Mouse (Mus musculus): ENCODE data around the gene Ephb3. TPM values are rescaled to one million over a fixed set of nuclear protein-coding genes. Genes with fewer than 3 reads are reported as not detected.

Gene Ephb3
- total RNA-seq, 2 experiments from 2014 or later, result 19.2 to 22.8 TPM

- peak; percentile 76 to 87 for DNase-seq (ENCODE audit: low spot score in 2 of 2)
These were observed 41.4 kb downstream of the Ephb3 start for GRCm38 (mm10) chr16:21245931-21246390.

GRCm38 (mm10) chr16:21246391-21247036 lies 42.0 kb downstream of the Ephb3 start:
- no peak for DNase-seq (ENCODE audit: low spot score in 2 of 2)

GRCm38 (mm10) chr16:21247037-21247432 lies 42.5 kb downstream of the Ephb3 start:
- no peak for DNase-seq (ENCODE audit: low spot score in 2 of 2)

- DNase-seq (ENCODE audit: low spot score in 2 of 2), result peak; percentile 41 to 54
These were observed 43.5 kb downstream of the Ephb3 start for GRCm38 (mm10) chr16:21247871-21248712.

GRCm38 (mm10) chr16:21248713-21249531 lies 44.4 kb downstream of the Ephb3 start:
- no peak for DNase-seq (ENCODE audit: low spot score in 2 of 2)

GRCm38 (mm10) chr16:21252401-21252955 lies 47.9 kb downstream of the Ephb3 start:
- no peak for DNase-seq (ENCODE audit: low spot score in 2 of 2)

GRCm38 (mm10) chr16:21255574-21256304 lies 51.2 kb downstream of the Ephb3 start:
- DNase-seq (ENCODE audit: low spot score in 2 of 2), result no peak

GRCm38 (mm10) chr16:21256514-21257305 lies 52.2 kb downstream of the Ephb3 start:
- DNase-seq (ENCODE audit: low spot score in 2 of 2), result no peak

- no peak for DNase-seq (ENCODE audit: low spot score in 2 of 2)
These were observed 60.9 kb downstream of the Ephb3 start for GRCm38 (mm10) chr16:21265417-21265816.

- no peak for DNase-seq (ENCODE audit: low spot score in 2 of 2)
These were observed 65.2 kb downstream of the Ephb3 start for GRCm38 (mm10) chr16:21269775-21270174.

- DNase-seq (ENCODE audit: low spot score in 2 of 2), result no peak
These were observed 67.3 kb downstream of the Ephb3 start for GRCm38 (mm10) chr16:21271773-21272247.

- DNase-seq (ENCODE audit: low spot score in 2 of 2), result no peak
These were observed 68.2 kb downstream of the Ephb3 start for GRCm38 (mm10) chr16:21272748-21273147.

Small RNAs within 50 kb of the gene (microRNA-seq; reads per million reads assigned to microRNA genes)
- 0 reads per million in 2 experiments for gene Mir7680

Other genes starting within 250 kb of the Ephb3 start
- gene Teddm3, start 50.8 kb upstream of the Ephb3 start, total RNA-seq (2021), result 1 to 10 TPM; 1.0 to 1.1 TPM
- 10 to 100 TPM; 49.1 to 60.4 TPM for gene Vps8, start 218.4 kb downstream of the Ephb3 start, total RNA-seq (2021)

All from layer of hippocampus, postnatal 14 days (tissue).